Mouse (Mus musculus) ES-E14 (cell line): ENCODE data around the gene Bax. TPM values are rescaled to one million over a fixed set of nuclear protein-coding genes. Genes with fewer than 3 reads are reported as not detected.
A peak's percentile ranks its signal among the peaks of the same experiment; 100 is the strongest.
"Not testable (repeated sequence)": the region's sequence is repeated elsewhere in the genome, so short reads cannot be mapped to it uniquely, and the experiment has no call there.

ENCODE experiments used
- DNase-seq: peaks from one replicate; pipeline ENCODE4 v3.0.0-alpha.2; 2013; ENCODE audit warnings: low read depth, low spot score
- H3K27ac ChIP-seq: 2 replicates; pipeline ENCODE4 v1.5.1; 2012; ENCODE audit warnings: low read depth, mild to moderate bottlenecking, low read length, moderate library complexity, mixed read lengths; ENCODE audit not compliant: poor library complexity, insufficient read depth, severe bottlenecking
- H3K36me3 ChIP-seq: 2 replicates; pipeline ENCODE4 v1.6.1; 2012; ENCODE audit warnings: mild to moderate bottlenecking, low read length, moderate library complexity, mixed read lengths; ENCODE audit not compliant: control insufficient read depth, poor library complexity, insufficient read depth, severe bottlenecking
- H3K4me1 ChIP-seq, 2 experiments: fragments of 150-350 bp in 1 of 2; sonication (generic) in 1 of 2; 2 replicates each; pipeline ENCODE4 v1.6.1; 2012; ENCODE audit warnings: low read length in 2 of 2, mild to moderate bottlenecking in 1 of 2, mixed read lengths in 1 of 2; ENCODE audit not compliant: control insufficient read depth in 2 of 2, insufficient read depth in 2 of 2, poor library complexity in 1 of 2
- H3K4me3 ChIP-seq, 2 experiments: fragments of 150-350 bp in 1 of 2; sonication (generic) in 1 of 2; 2 replicates each; pipeline ENCODE4 v1.5.1; 2012; ENCODE audit warnings: low read length in 2 of 2, low read depth in 1 of 2, mild to moderate bottlenecking in 1 of 2, mixed read lengths in 1 of 2; ENCODE audit not compliant: insufficient read depth in 1 of 2, poor library complexity in 1 of 2, severe bottlenecking in 1 of 2
- H3K9ac ChIP-seq: 2 replicates; pipeline ENCODE4 v1.6.1; 2012; ENCODE audit warnings: low read depth, mild to moderate bottlenecking, low read length, mixed read lengths; ENCODE audit not compliant: poor library complexity, insufficient read depth, severe bottlenecking
- H3K9me3 ChIP-seq: fragments of 150-350 bp; sonication (generic); 2 replicates; pipeline ENCODE4 v1.6.1; 2012; ENCODE audit warnings: low read depth, mild to moderate bottlenecking, low read length; ENCODE audit not compliant: control insufficient read depth, insufficient read depth
- CHD2 ChIP-seq: IDR thresholded peaks from 2 replicates; pipeline ENCODE4 v1.6.1; 2014; ENCODE audit warnings: mild to moderate bottlenecking, low read depth, low read length, inconsistent platforms
- HCFC1 ChIP-seq: IDR thresholded peaks from 2 replicates; pipeline ENCODE4 v1.6.1; 2012; ENCODE audit warnings: low read length, inconsistent platforms, borderline replicate concordance; ENCODE audit not compliant: insufficient read depth
- MAFK ChIP-seq: IDR thresholded peaks from 2 replicates; pipeline ENCODE4 v1.6.1; 2014; ENCODE audit warnings: mild to moderate bottlenecking, low read depth, low read length, inconsistent platforms; ENCODE audit not compliant: insufficient read depth
- ZC3H11A ChIP-seq: IDR thresholded peaks from 2 replicates; pipeline ENCODE4 v1.6.1; 2012; ENCODE audit warnings: low read depth, mild to moderate bottlenecking, inconsistent platforms, low read length, borderline replicate concordance
- ZNF384 ChIP-seq: IDR thresholded peaks from 2 replicates; pipeline ENCODE4 v1.6.1; 2012; ENCODE audit warnings: low read depth, low read length, inconsistent platforms
- in situ Hi-C, 2 experiments: fragments of 600-800 bp; cut with MboI; formaldehyde crosslinking; loops; one replicate each; pipeline ENCODE4 v1.15.1; 2025; ENCODE audit warnings: low sequenced_read_pairs in 2 of 2, inconsistent platforms in 1 of 2; ENCODE audit not compliant: unreplicated experiment in 2 of 2
- total RNA-seq: library from RNA; depleted of rRNA; stranded (reverse); fragments of 300-350 nt; gene quantifications from 2 replicates; pipeline ENCODE4 v1.2.3, GENCODE M21; 2012

Gene Bax
- total RNA-seq, 1 experiment: 388 TPM

- H3K36me3 ChIP-seq: peaks cover 57% of the 10 kb centered on the region
- peaks cover 0 to 7% of the 10 kb centered on the region in 2 experiments; a peak in 1 of 4 replicates for H3K4me1 ChIP-seq
- in situ Hi-C loops: no loop called here
- H3K27ac ChIP-seq: peak overlapping the region; percentile 99
- no peak for DNase-seq
- H3K9ac ChIP-seq: peak overlapping the region; percentile 80
- peak; percentile 98 for TF ChIP-seq MAFK
- TF ChIP-seq ZC3H11A: no peak
- H3K4me3 ChIP-seq: peak overlapping the region; percentile 58 to 71
- no peaks in the 10 kb centered on the region for H3K9me3 ChIP-seq
Observed at GRCm38 (mm10) chr7:45460860-45461314, 5.8 kb downstream of the Bax start.

GRCm38 (mm10) chr7:45460377-45460776 is 6.3 kb downstream of the Bax start:
- H3K9me3 ChIP-seq: no peaks in the 10 kb centered on the region
- DNase-seq: no peak
- H3K4me3 ChIP-seq: peak overlapping the region; percentile 58 to 71
- no peak for TF ChIP-seq ZC3H11A
- TF ChIP-seq HCFC1: no peak
- no peak for TF ChIP-seq MAFK
- TF ChIP-seq CHD2: no peak
- no peak for TF ChIP-seq ZNF384
- peak overlapping the region; percentile 99 for H3K27ac ChIP-seq
- peaks cover 51% of the 10 kb centered on the region for H3K36me3 ChIP-seq
- in situ Hi-C loops: no loop called here
- H3K9ac ChIP-seq: peak overlapping the region; percentile 80
- H3K4me1 ChIP-seq: peaks cover 0 to 10% of the 10 kb centered on the region in 2 experiments; a peak in 1 of 4 replicates

- Histone ChIP-seq H3K9ac (peak within 1 kb of the TSS; percentile 80), H3K4me3 (peak within 1 kb of the TSS; percentile 75 to 93), H3K27ac (peak within 1 kb of the TSS; percentile 99), H3K36me3 (peaks cover 47% of the 10 kb centered on the region), H3K4me1 (peaks cover 0 to 16% of the 10 kb centered on the region in 2 experiments; a peak in 1 of 4 replicates)
- in situ Hi-C loops, H3K9me3 ChIP-seq: not testable (repeated sequence)
- TF ChIP-seq CHD2: peak; percentile 52
- peak; percentile 50; the same call in 1 of the 2 replicates for TF ChIP-seq HCFC1
- peak; percentile 97 for DNase-seq
Observed at GRCm38 (mm10) chr7:45459564-45460140, 7.0 kb downstream of the Bax start, which contains the start of gene Ftl1. TSS of gene Ftl1 (minus strand) at chr7:45459884.

GRCm38 (mm10) chr7:45458748-45459563 is 7.7 kb downstream of the Bax start:
- H3K9me3 ChIP-seq: no peaks in the 10 kb centered on the region
- peak overlapping the region; percentile 57 for H3K27ac ChIP-seq
- peaks cover 47% of the 10 kb centered on the region for H3K36me3 ChIP-seq
- TF ChIP-seq MAFK: no peak
- TF ChIP-seq CHD2: no peak
- no peak for TF ChIP-seq ZC3H11A
- no peak; the same call in 1 of the 2 replicates for TF ChIP-seq HCFC1
- no peak for TF ChIP-seq ZNF384
- in situ Hi-C loops: no loop called here
- peak overlapping the region; percentile 79 for H3K9ac ChIP-seq
- DNase-seq: no peak
- peaks cover 0 to 16% of the 10 kb centered on the region in 2 experiments; a peak in 1 of 4 replicates for H3K4me1 ChIP-seq
- peak overlapping the region; percentile 75 to 93 for H3K4me3 ChIP-seq
